Mouse (Mus musculus) hindbrain, embryonic 12.5 days (tissue): Measurements from ENCODE around the gene Ankrd35. TPM values are rescaled to one million over a fixed set of nuclear protein-coding genes. Genes with fewer than 3 reads are reported as not detected.
"Not testable (repeated sequence)": the region's sequence is repeated elsewhere in the genome, so short reads cannot be mapped to it uniquely, and the experiment has no call there.

Experiments
- ATAC-seq: fragments of 200-750 bp; cut with Nextera tagmentation; 2 replicates; pipeline ENCODE4 v1.8.0; 2017; ENCODE audit warnings: moderate TSS enrichment; ENCODE audit not compliant: low FRiP score
- H3K27ac ChIP-seq: fragments of 300-500 bp; sonication (generic); 2 replicates; pipeline ENCODE4 v1.5.1; 2016; ENCODE audit warnings: mild to moderate bottlenecking
- H3K27me3 ChIP-seq: fragments of 300-500 bp; sonication (generic); 2 replicates; pipeline ENCODE4 v1.6.1; 2016; ENCODE audit warnings: mild to moderate bottlenecking
- H3K36me3 ChIP-seq: fragments of 300-500 bp; sonication (generic); 2 replicates; pipeline ENCODE4 v1.6.1; 2016; ENCODE audit warnings: mild to moderate bottlenecking
- H3K4me1 ChIP-seq: fragments of 300-500 bp; sonication (generic); 2 replicates; pipeline ENCODE4 v1.6.1; 2016
- H3K4me2 ChIP-seq: fragments of 300-500 bp; sonication (generic); replicated peaks from 2 replicates; pipeline ENCODE4 v1.6.1; 2016; ENCODE audit warnings: mild to moderate bottlenecking
- H3K4me3 ChIP-seq: fragments of 300-500 bp; sonication (generic); 2 replicates; pipeline ENCODE4 v1.5.1; 2016; ENCODE audit warnings: mild to moderate bottlenecking
- H3K9ac ChIP-seq: fragments of 300-500 bp; sonication (generic); 2 replicates; pipeline ENCODE4 v1.6.1; 2016; ENCODE audit warnings: mild to moderate bottlenecking, moderate library complexity
- H3K9me3 ChIP-seq: fragments of 300-500 bp; sonication (generic); replicated peaks from 2 replicates; pipeline ENCODE4 v1.6.1; 2016; ENCODE audit warnings: mild to moderate bottlenecking
- WGBS: fragments of 180-500 bp; shearing (Covaris S2); methylation state at CpG from one replicate; pipeline ENCODE4 v1.1.7; 2016; 5-methylcytosine and 5-hydroxymethylcytosine counted together
- polyA plus RNA-seq: library from polyadenylated mRNA; unstranded; fragments of >200 nt; fragmentation: Nextera tagmentation; extraction: Ambion mirVana; gene quantifications from 2 replicates; pipeline ENCODE4 v1.2.1, GENCODE M21; 2016

The Ankrd35 gene
- polyA plus RNA-seq, 1 experiment from 2014 or later, result 0.58 TPM

- 62% methylated on average over 7 of the region's 7 CpGs for WGBS
- H3K27me3 ChIP-seq, result peaks cover 14% of the 10 kb centered on the region
- ATAC-seq, result no peak
- no peak overlapping the region for H3K27ac ChIP-seq
- H3K9ac ChIP-seq, result no peak overlapping the region
- no peaks in the 10 kb centered on the region for H3K36me3 ChIP-seq
- no peaks in the 10 kb centered on the region for H3K9me3 ChIP-seq
- H3K4me1 ChIP-seq, result no peaks in the 10 kb centered on the region; the same call in 1 of the 2 replicates
- H3K4me2 ChIP-seq, result no peak overlapping the region
- H3K4me3 ChIP-seq, result no peak overlapping the region
Observed at GRCm38 (mm10) chr3:96678456-96678855, 8.5 kb downstream of the Ankrd35 start.

- Histone ChIP-seq H3K27me3 (peaks cover 17% of the 10 kb centered on the region), H3K9ac (no peak overlapping the region), H3K27ac (no peak overlapping the region), H3K4me3 (no peak overlapping the region), H3K4me1 (peaks cover 2% of the 10 kb centered on the region; the same call in 1 of the 2 replicates), H3K4me2 (no peak overlapping the region), H3K36me3 (no peaks in the 10 kb centered on the region), H3K9me3 (no peaks in the 10 kb centered on the region)
- 24% methylated on average over 5 of the region's 5 CpGs for WGBS
- ATAC-seq, result no peak
Observed at GRCm38 (mm10) chr3:96679159-96679674, 9.3 kb downstream of the Ankrd35 start.

GRCm38 (mm10) chr3:96680269-96680956 is 10.5 kb downstream of the Ankrd35 start:
- 18% methylated on average over 12 of the region's 12 CpGs for WGBS

GRCm38 (mm10) chr3:96683496-96683895 is 13.6 kb downstream of the Ankrd35 start:
- Histone ChIP-seq H3K9ac (no peak overlapping the region), H3K4me1 (0 out of 2 replicates have a peak, but pooled peaks cover 5% of the 10 kb centered on the region), H3K36me3 (no peaks in the 10 kb centered on the region), H3K4me3 (no peak overlapping the region), H3K9me3 (no peaks in the 10 kb centered on the region), H3K4me2 (no peak overlapping the region), H3K27ac (no peak overlapping the region), H3K27me3 (peaks cover 26% of the 10 kb centered on the region)
- WGBS, result 83% methylated on average over 3 of the region's 3 CpGs
- ATAC-seq, result no peak

More at GRCm38 (mm10) chr3:96680269-96680956, 10.5 kb downstream of the Ankrd35 start:
- Histone ChIP-seq H3K9me3 (no peaks in the 10 kb centered on the region), H3K4me3 (no peak overlapping the region), H3K4me1 (0 out of 2 replicates have a peak, but pooled peaks cover 5% of the 10 kb centered on the region), H3K27me3 (peaks cover 26% of the 10 kb centered on the region), H3K27ac (no peak overlapping the region), H3K4me2 (no peak overlapping the region), H3K36me3 (no peaks in the 10 kb centered on the region), H3K9ac (no peak overlapping the region)
- no peak for ATAC-seq

- H3K27ac ChIP-seq, result no peak overlapping the region
- 55% methylated on average over 17 of the region's 17 CpGs for WGBS
- 0 out of 2 replicates have a peak, but pooled peaks cover 6% of the 10 kb centered on the region for H3K4me1 ChIP-seq
- no peak for ATAC-seq
- no peaks in the 10 kb centered on the region for H3K9me3 ChIP-seq
- H3K9ac ChIP-seq, result 0 out of 2 replicates have a peak overlapping the region, but pooled peaks have one; percentile 1
- H3K4me2 ChIP-seq, result peak overlapping the region; percentile 43
- peaks cover 26% of the 10 kb centered on the region for H3K27me3 ChIP-seq
- H3K4me3 ChIP-seq, result no peak overlapping the region; the same call in 1 of the 2 replicates
- no peaks in the 10 kb centered on the region for H3K36me3 ChIP-seq
Observed at GRCm38 (mm10) chr3:96684151-96684821, 14.4 kb downstream of the Ankrd35 start.

- H3K27me3 ChIP-seq, result peaks cover 21% of the 10 kb centered on the region
- H3K4me2 ChIP-seq, result peak overlapping the region; percentile 43
- 0 out of 2 replicates have a peak overlapping the region, but pooled peaks have one; percentile 1 for H3K9ac ChIP-seq
- H3K4me1 ChIP-seq, result 0 out of 2 replicates have a peak, but pooled peaks cover 10% of the 10 kb centered on the region
- no peak overlapping the region for H3K27ac ChIP-seq
- peak overlapping the region; percentile 7 for H3K4me3 ChIP-seq
- no peaks in the 10 kb centered on the region for H3K9me3 ChIP-seq
- H3K36me3 ChIP-seq, result no peaks in the 10 kb centered on the region
- ATAC-seq, result no peak
- 38% methylated on average over 28 of the region's 28 CpGs for WGBS
Observed at GRCm38 (mm10) chr3:96684822-96685156, 14.9 kb downstream of the Ankrd35 start.

GRCm38 (mm10) chr3:96686057-96686456 is 16.1 kb downstream of the Ankrd35 start:
- ATAC-seq, H3K9ac ChIP-seq, H3K27ac ChIP-seq, H3K4me3 ChIP-seq, H3K4me2 ChIP-seq, H3K9me3 ChIP-seq, H3K36me3 ChIP-seq: not testable (repeated sequence)
- Histone ChIP-seq H3K4me1 (0 out of 2 replicates have a peak, but pooled peaks cover 10% of the 10 kb centered on the region), H3K27me3 (peaks cover 16% of the 10 kb centered on the region)
- WGBS, result 95% methylated on average over 5 of the region's 5 CpGs

- H3K9ac ChIP-seq, result no peak overlapping the region
- H3K4me2 ChIP-seq, result no peak overlapping the region
- 89% methylated on average over 11 of the region's 11 CpGs for WGBS
- H3K36me3 ChIP-seq, result no peaks in the 10 kb centered on the region
- no peak for ATAC-seq
- peaks cover 12% of the 10 kb centered on the region for H3K27me3 ChIP-seq
- H3K27ac ChIP-seq, result no peak overlapping the region
- H3K4me1 ChIP-seq, result peaks cover 13% of the 10 kb centered on the region; the same call in 1 of the 2 replicates
- H3K9me3 ChIP-seq, result no peaks in the 10 kb centered on the region
- no peak overlapping the region for H3K4me3 ChIP-seq
Observed at GRCm38 (mm10) chr3:96688854-96689253, 18.9 kb downstream of the Ankrd35 start.

GRCm38 (mm10) chr3:96690298-96690697 is 20.4 kb downstream of the Ankrd35 start:
- ATAC-seq, result 0 out of 2 replicates have a peak, but pooled peaks have one; percentile 26
- H3K27ac ChIP-seq, result no peak overlapping the region
- WGBS, result 45% methylated on average over 3 of the region's 3 CpGs
- no peak overlapping the region for H3K4me2 ChIP-seq
- H3K36me3 ChIP-seq, result no peaks in the 10 kb centered on the region
- peaks cover 8% of the 10 kb centered on the region; the same call in 1 of the 2 replicates for H3K4me1 ChIP-seq
- H3K4me3 ChIP-seq, result no peak overlapping the region
- no peaks in the 10 kb centered on the region for H3K27me3 ChIP-seq
- H3K9ac ChIP-seq, result no peak overlapping the region
- no peaks in the 10 kb centered on the region for H3K9me3 ChIP-seq

GRCm38 (mm10) chr3:96692506-96692905 is 22.6 kb downstream of the Ankrd35 start:
- Histone ChIP-seq H3K27ac (no peak overlapping the region), H3K4me1 (peaks cover 18% of the 10 kb centered on the region), H3K9me3 (no peaks in the 10 kb centered on the region), H3K27me3 (no peaks in the 10 kb centered on the region), H3K4me3 (no peak overlapping the region), H3K36me3 (no peaks in the 10 kb centered on the region), H3K4me2 (no peak overlapping the region), H3K9ac (no peak overlapping the region)
- WGBS, result 10% methylated on average over 3 of the region's 3 CpGs
- no peak for ATAC-seq

- Histone ChIP-seq H3K4me1 (peaks cover 25% of the 10 kb centered on the region), H3K27ac (no peak overlapping the region), H3K9me3 (no peaks in the 10 kb centered on the region), H3K27me3 (no peaks in the 10 kb centered on the region), H3K9ac (no peak overlapping the region), H3K4me3 (no peak overlapping the region), H3K36me3 (no peaks in the 10 kb centered on the region), H3K4me2 (no peak overlapping the region)
- ATAC-seq, result no peak
- WGBS, result 78% methylated on average over 1 of the region's 1 CpGs
Observed at GRCm38 (mm10) chr3:96693579-96693978, 23.6 kb downstream of the Ankrd35 start.

GRCm38 (mm10) chr3:96696198-96696765 is 26.4 kb downstream of the Ankrd35 start, which contains the start of gene Pias3:
Pias3 (plus strand) TSS chr3:96696384.
- under 1% methylated on average over 35 of the region's 35 CpGs for WGBS
- peak; percentile 62 for ATAC-seq
- Histone ChIP-seq H3K9me3 (no peaks in the 10 kb centered on the region), H3K4me3 (peak within 1 kb of the TSS; percentile 86), H3K4me2 (peak within 1 kb of the TSS; percentile 69), H3K27me3 (no peaks in the 10 kb centered on the region), H3K4me1 (peaks cover 25% of the 10 kb centered on the region), H3K36me3 (peaks cover 18% of the 10 kb centered on the region), H3K9ac (peak within 1 kb of the TSS; percentile 88), H3K27ac (peak within 1 kb of the TSS; percentile 96)
